Mouse (Mus musculus): ENCODE data around the gene Ubl5. TPM values are rescaled to one million over a fixed set of nuclear protein-coding genes. Genes with fewer than 3 reads are reported as not detected.

Gene Ubl5
- polyA plus RNA-seq, 1 experiment from 2014 or later, result 285 TPM

DNA sequence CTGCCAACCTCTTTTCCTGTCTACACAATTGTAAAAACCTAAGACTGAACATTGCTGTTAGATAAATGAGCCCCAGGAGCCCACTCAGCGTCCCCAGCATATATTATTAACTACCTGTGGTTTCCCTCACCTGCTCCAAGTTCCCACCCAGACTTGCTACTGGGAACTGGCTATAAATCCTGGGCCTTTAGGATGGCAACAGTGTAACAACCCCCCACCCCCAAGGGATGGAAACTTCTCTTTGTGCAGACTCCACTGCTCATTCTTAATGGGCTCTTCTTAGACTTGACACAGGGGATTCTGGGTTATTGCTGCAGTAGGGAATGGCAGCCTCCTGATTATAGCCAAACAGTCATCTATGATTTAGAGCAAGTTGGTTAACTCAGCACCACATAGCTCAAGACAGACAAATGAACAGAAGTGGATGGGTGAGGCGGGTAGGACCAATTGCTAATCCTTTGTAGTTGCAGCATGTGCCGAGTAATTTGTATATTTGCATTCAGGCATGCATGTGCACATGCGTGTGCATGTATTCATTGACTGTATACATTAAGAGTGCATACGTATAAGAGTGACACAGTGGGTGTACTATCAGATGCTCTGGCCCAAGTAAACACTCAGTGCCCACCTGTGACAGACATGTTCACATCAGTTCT is 22.4 kb downstream of the Ubl5 start:
- Histone ChIP-seq H3K27me3 (ENCODE audit: insufficient read depth, poor library complexity, severe bottlenecking) (no peaks in the 10 kb centered on the region), H3K4me3 (no peak overlapping the region), H3K36me3 (peaks cover 49% of the 10 kb centered on the region), H3K27ac (no peak overlapping the region), H3K9me3 (no peaks in the 10 kb centered on the region), H3K4me1 (peaks cover 11% of the 10 kb centered on the region; the same call in 1 of the 2 replicates)
- 78% methylated on average over 5 of the region's 5 CpGs for WGBS
- no peak for DNase-seq (ENCODE audit: low spot score)

DNA sequence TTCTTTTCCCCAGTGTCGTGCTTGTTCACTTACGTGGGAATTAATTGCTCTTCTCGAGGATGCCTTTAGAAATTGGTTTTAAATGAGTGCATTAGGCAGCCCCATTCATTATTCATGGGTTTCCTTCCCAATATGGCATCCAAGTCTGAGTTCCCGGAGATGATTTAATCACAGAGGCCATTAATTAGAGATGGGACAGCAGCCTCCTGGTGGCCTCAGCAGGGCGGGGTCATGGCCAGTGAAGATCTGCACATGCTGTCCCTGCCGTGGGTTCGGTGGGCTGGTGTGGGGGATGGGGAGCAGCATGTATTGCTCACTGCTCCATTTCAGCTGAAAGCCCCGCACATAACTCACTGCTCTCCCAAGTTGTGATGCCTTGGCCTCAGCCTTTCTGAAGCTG is 23.2 kb downstream of the Ubl5 start:
- Histone ChIP-seq H3K4me1 (peaks cover 11% of the 10 kb centered on the region; the same call in 1 of the 2 replicates), H3K36me3 (peaks cover 42% of the 10 kb centered on the region), H3K4me3 (no peak overlapping the region), H3K27ac (no peak overlapping the region), H3K27me3 (ENCODE audit: insufficient read depth, poor library complexity, severe bottlenecking) (no peaks in the 10 kb centered on the region), H3K9me3 (no peaks in the 10 kb centered on the region)
- 37% methylated on average over 8 of the region's 8 CpGs for WGBS
- DNase-seq (ENCODE audit: low spot score), result no peak

DNA sequence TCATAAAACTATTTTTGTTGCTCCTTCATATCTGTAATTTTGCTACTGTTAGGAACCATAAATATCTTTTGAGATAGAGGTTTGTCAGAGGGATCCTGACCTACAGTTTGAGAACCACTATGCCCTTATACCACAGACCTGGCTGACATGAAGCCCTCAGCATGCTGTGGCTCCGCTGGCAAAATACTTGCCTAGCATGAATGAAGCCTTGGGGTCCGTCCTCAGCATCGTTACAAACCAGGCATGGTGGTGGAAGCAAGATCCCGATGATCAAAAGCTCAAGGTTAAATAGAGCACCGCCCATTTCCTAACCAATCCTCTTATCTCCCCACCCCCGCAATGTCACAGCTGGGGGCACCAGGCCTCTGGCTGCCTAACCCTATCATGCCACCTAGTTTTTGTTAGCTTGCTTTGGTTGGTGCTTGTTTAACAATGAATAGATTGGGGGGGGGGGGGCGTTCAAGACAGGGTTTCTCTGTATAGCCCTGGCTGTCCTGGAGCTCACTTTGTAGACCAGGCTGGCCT is 23.9 kb downstream of the Ubl5 start:
- no peak overlapping the region for H3K4me3 ChIP-seq
- no peak for DNase-seq (ENCODE audit: low spot score)
- H3K27ac ChIP-seq, result no peak overlapping the region
- H3K27me3 ChIP-seq (ENCODE audit: insufficient read depth, poor library complexity, severe bottlenecking), result no peaks in the 10 kb centered on the region
- WGBS, result 11% methylated on average over 7 of the region's 7 CpGs
- no peaks in the 10 kb centered on the region for H3K9me3 ChIP-seq
- H3K36me3 ChIP-seq, result peaks cover 35% of the 10 kb centered on the region
- peaks cover 13% of the 10 kb centered on the region; the same call in 1 of the 2 replicates for H3K4me1 ChIP-seq

DNA sequence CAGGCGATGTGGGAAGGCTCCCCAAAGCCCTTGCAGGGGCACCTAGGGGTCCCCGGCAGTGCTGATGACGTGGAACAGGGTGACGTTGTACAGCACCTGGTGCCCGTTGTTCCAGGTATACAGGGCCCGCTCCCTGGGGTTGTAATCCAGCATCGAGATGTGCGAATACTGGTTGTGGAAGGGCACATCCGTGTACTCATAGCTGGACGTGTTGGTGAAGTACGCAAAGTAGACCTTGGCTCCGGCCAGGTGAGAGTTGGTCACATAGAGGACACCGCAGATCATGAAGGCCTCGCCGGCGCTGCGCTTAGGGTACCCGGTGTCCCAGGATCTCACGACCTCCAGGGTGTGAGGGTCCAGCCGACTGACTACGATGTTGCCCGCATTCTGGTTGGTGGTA is 25.4 kb downstream of the Ubl5 start:
- no peaks in the 10 kb centered on the region for H3K27me3 ChIP-seq (ENCODE audit: insufficient read depth, poor library complexity, severe bottlenecking)
- peaks cover 20% of the 10 kb centered on the region for H3K36me3 ChIP-seq
- no peaks in the 10 kb centered on the region for H3K9me3 ChIP-seq
- 92% methylated on average over 22 of the region's 22 CpGs for WGBS
- H3K4me3 ChIP-seq, result no peak overlapping the region
- H3K4me1 ChIP-seq, result peaks cover 23% of the 10 kb centered on the region
- no peak for DNase-seq (ENCODE audit: low spot score)
- no peak overlapping the region for H3K27ac ChIP-seq

DNA sequence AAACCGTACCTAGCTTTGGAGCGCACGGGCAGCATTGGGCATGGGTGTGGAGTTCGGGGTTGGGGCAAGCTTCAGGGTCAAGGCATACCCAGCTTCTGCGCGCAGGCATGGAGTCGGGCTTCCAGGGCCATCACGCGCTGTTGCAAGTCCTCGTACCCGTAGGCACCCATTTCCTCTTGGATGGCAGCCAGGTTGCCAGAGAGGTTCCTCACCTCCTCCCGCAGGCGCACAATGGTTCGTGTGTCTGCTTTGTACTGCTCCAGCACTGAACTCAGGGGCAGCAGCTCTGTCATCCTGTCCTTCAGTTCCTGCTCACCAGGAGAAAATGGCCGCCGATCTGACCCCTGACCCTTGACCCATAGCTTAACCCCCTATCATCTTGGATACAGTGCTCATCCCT is 29.4 kb downstream of the Ubl5 start:
- H3K4me3 ChIP-seq, result no peak overlapping the region
- H3K27ac ChIP-seq, result no peak overlapping the region
- no peaks in the 10 kb centered on the region for H3K27me3 ChIP-seq (ENCODE audit: insufficient read depth, poor library complexity, severe bottlenecking)
- H3K4me1 ChIP-seq, result peaks cover 19% of the 10 kb centered on the region
- DNase-seq (ENCODE audit: low spot score), result no peak
- 86% methylated on average over 16 of the region's 16 CpGs for WGBS
- no peaks in the 10 kb centered on the region for H3K9me3 ChIP-seq
- H3K36me3 ChIP-seq, result no peaks in the 10 kb centered on the region

DNA sequence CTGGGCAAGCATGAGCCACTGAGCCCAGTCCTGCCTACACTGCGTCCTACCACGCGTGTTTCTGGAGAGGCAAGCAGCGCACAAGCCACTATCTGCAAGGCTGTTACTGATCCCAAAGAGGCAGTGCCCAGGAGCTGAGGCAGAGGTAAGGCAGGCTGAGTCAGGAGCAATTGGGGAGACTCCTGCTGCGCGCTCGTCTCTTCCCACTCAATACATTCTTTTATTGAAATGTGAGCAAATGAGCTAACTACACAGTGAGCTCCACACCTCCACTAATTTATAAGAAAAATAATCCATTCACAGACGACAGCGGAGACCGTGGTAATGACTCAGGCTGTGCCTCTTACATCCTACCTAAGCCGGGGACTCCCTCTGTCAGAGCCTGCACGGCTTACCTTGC is 35.2 kb downstream of the Ubl5 start:
- 90% methylated on average over 12 of the region's 12 CpGs for WGBS
- peaks cover 7% of the 10 kb centered on the region for H3K4me1 ChIP-seq
- no peaks in the 10 kb centered on the region for H3K36me3 ChIP-seq
- H3K4me3 ChIP-seq, result no peak overlapping the region
- no peak for DNase-seq (ENCODE audit: low spot score)
- no peaks in the 10 kb centered on the region for H3K9me3 ChIP-seq
- H3K27ac ChIP-seq, result no peak overlapping the region
- H3K27me3 ChIP-seq (ENCODE audit: insufficient read depth, poor library complexity, severe bottlenecking), result no peaks in the 10 kb centered on the region

DNA sequence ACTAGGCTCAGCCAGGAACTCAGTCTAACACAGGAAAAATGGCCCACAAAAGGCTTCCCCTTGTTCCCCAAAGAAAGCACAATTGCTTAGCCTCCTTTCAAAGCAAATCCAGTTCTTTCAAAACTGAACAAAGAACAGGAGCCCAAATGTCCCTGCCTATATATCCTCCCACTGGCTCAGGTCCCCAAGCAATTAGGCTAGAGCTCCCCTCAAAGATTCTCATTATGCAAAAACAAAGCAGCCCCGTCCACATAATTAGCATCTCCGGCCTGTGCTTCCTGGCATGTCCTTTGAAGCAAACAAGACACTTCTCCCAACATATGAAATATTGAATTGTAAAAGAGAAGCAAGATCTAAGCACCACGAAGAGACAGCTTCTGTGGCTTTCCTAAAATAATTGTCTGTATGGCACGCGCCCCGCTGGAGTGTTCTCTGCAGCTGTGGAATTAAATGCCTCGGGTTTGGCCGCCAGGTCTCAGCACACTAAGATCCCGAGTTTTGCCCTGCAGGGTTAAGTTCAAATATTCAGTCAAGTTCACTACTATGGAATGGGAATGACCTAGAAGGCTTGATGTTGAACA is 37.8 kb downstream of the Ubl5 start:
- 81% methylated on average over 9 of the region's 9 CpGs for WGBS
- H3K27me3 ChIP-seq (ENCODE audit: insufficient read depth, poor library complexity, severe bottlenecking), result no peaks in the 10 kb centered on the region
- H3K36me3 ChIP-seq, result no peaks in the 10 kb centered on the region
- no peaks in the 10 kb centered on the region for H3K4me1 ChIP-seq
- no peak overlapping the region for H3K27ac ChIP-seq
- DNase-seq (ENCODE audit: low spot score), result no peak
- no peaks in the 10 kb centered on the region for H3K9me3 ChIP-seq
- no peak overlapping the region for H3K4me3 ChIP-seq

DNA sequence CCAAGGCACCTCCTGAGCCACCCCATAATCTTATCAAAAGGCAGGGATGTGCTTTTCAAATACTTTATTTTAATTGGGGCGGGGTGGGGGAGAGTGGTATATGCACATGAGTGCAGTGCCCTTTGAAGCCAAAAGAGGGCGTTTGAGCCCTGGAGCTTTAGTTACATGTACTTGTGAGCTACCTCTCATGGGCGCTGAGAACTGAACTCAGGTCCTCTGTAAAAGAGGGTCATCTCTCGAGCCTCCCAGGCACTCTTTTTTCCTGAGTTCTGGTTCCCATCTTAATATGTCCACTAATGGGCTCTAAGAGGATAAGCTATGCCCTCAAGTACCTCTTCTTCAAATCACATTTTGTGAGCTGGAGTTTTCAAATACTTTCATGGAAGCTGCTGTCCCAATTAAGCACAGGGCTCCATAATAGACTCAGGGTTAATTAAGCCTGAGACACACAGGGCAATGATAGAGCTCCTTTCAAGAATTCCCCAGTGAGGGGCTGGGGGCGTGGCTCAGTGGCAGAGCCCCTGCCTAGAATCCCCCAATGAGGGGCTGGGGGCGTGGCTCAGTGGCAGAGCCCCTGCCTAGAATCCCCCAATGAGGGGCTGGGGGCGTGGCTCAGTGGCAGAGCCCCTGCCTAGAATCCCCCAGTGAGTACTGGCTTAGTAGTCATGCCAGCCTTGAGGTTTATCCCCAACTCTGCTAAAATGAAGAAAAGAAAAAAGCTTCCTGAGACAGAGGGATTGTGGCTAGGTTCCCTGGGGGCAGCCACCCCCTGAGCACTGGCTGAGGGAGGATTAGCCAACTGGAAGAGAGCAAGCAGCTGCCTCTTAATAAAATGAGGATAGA is 39.1 kb downstream of the Ubl5 start:
- WGBS, result 49% methylated on average over 7 of the region's 7 CpGs
- Histone ChIP-seq H3K27me3 (ENCODE audit: insufficient read depth, poor library complexity, severe bottlenecking) (no peaks in the 10 kb centered on the region), H3K27ac (no peak overlapping the region), H3K4me1 (no peaks in the 10 kb centered on the region), H3K36me3 (no peaks in the 10 kb centered on the region), H3K9me3 (no peaks in the 10 kb centered on the region), H3K4me3 (no peak overlapping the region)
- DNase-seq (ENCODE audit: low spot score), result no peak

DNA sequence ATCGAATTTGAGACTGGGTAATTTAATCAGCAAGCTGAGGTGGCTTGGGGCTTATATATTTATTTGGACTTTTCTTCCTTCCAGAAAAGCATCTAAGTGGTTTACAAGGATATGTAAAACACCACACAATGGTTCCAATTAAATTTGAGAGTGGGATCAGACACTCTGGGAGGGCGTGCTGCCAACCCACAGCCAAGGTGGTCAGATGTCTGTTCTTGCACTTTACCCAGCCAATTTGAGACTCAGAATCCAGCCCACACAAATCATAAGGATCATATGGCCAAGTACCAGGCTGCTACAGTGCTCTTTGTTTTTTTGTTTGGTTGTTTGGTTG is 39.7 kb downstream of the Ubl5 start:
- WGBS, result 72% methylated on average over 2 of the region's 2 CpGs
- Histone ChIP-seq H3K4me1 (no peaks in the 10 kb centered on the region), H3K27me3 (ENCODE audit: insufficient read depth, poor library complexity, severe bottlenecking) (no peaks in the 10 kb centered on the region), H3K4me3 (no peak overlapping the region), H3K27ac (no peak overlapping the region), H3K9me3 (no peaks in the 10 kb centered on the region), H3K36me3 (no peaks in the 10 kb centered on the region)
- DNase-seq (ENCODE audit: low spot score), result no peak

DNA sequence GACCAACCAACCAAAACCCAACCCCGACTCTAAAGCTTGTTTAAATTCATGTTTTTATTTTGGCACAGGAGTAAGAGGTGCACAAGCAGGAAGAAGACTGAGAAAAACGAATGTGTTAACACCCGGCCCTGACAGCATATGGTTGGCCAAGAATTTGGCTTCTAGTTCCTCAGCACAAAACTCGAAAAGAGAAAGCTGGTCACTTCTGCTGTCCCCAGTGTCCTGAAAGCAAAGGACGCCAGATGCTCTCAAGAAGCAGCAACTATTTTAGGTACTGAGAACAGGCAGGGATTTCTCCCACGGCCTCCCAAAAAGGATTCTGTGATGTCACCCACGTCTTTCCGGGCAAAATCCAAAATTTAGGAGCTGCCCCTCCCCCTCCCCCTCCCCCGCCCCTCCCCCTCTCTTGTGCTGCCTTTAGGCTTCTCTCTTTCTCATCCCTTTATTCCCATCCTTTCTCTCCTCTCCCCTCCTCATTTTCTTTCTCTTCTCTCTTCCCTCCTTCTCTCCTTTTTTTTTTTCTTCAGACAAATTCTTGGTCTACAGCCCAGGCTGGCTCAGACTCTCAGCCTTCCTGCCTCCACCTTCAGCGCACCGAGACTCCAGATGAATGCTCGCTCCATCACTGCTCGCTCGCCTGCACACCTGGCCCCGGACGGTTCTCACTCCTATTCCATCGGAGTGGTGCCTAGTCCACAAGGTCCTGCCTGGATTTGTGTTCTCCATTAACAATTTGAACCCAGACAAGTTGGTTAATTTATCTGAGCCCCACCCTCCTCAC is 42.6 kb downstream of the Ubl5 start:
- H3K27me3 ChIP-seq (ENCODE audit: insufficient read depth, poor library complexity, severe bottlenecking), result no peaks in the 10 kb centered on the region
- H3K9me3 ChIP-seq, result no peaks in the 10 kb centered on the region
- 54% methylated on average over 16 of the region's 17 CpGs for WGBS
- no peak for DNase-seq (ENCODE audit: low spot score)
- H3K4me1 ChIP-seq, result peaks cover 16% of the 10 kb centered on the region
- H3K36me3 ChIP-seq, result no peaks in the 10 kb centered on the region
- no peak overlapping the region for H3K4me3 ChIP-seq
- H3K27ac ChIP-seq, result no peak overlapping the region

DNA sequence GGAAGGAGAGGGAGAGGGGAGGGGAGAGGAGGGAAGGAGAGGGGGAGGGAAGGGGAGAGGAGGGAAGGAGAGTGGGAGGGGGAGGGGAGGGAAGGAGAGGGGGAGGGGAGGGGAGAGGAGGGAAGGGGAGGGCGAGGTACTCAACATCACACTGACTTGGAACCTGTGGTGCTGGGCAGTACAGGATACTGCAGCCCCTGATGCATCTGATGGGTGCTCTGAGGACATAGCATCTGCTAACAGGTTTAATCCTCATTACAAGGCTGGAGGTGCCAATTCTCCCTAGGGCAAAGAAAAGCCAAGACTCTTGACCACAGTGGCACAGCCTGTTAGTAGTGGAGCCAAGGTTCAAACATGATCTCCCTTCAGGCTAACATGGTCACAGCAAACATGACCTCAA is 46.7 kb downstream of the Ubl5 start:
- Histone ChIP-seq H3K9me3 (no peaks in the 10 kb centered on the region), H3K4me3 (no peak overlapping the region), H3K4me1 (peaks cover 18% of the 10 kb centered on the region), H3K27me3 (ENCODE audit: insufficient read depth, poor library complexity, severe bottlenecking) (peaks cover 24% of the 10 kb centered on the region), H3K36me3 (no peaks in the 10 kb centered on the region), H3K27ac (peak overlapping the region; percentile 29; the same call in 1 of the 2 replicates)
- no peak for DNase-seq (ENCODE audit: low spot score)
- no CpG with 5 or more reads among the region's 1 CpGs for WGBS

DNA sequence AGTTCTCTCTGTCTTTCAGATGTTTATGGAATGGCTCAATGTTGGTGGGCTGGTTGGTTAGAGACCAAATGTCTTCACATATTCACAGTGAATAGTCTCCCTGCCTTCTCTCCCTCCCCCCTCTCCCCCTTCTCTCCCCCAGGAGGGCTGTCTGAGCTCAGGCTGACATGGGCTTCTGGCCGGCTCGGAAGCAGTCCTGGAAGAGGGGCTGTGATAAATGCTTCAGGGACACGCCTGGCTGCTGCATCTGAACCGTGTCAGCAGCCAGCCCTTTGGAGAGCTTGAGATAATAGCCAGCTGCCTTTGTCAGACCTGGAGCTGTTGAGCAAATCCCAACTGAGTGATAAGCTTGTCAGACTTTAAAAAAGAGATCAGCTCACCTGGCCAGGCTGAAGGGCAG is 47.2 kb downstream of the Ubl5 start:
- H3K9me3 ChIP-seq, result no peaks in the 10 kb centered on the region
- WGBS, result under 1% methylated on average over 4 of the region's 4 CpGs
- peaks cover 18% of the 10 kb centered on the region for H3K4me1 ChIP-seq
- H3K27me3 ChIP-seq (ENCODE audit: insufficient read depth, poor library complexity, severe bottlenecking), result peaks cover 27% of the 10 kb centered on the region
- no peak overlapping the region for H3K4me3 ChIP-seq
- no peak for DNase-seq (ENCODE audit: low spot score)
- H3K27ac ChIP-seq, result 0 out of 2 replicates have a peak overlapping the region, but pooled peaks have one; percentile 29
- no peaks in the 10 kb centered on the region for H3K36me3 ChIP-seq

All from heart, embryonic 10.5 days (tissue).